Mouse (Mus musculus): ENCODE measurements around the gene Disp1. TPM values are rescaled to one million over a fixed set of nuclear protein-coding genes. Genes with fewer than 3 reads are reported as not detected.

Gene Disp1
- total and polyA plus RNA-seq, 3 experiments = 3.4 to 11.3 (median 5.9) TPM

DNA sequence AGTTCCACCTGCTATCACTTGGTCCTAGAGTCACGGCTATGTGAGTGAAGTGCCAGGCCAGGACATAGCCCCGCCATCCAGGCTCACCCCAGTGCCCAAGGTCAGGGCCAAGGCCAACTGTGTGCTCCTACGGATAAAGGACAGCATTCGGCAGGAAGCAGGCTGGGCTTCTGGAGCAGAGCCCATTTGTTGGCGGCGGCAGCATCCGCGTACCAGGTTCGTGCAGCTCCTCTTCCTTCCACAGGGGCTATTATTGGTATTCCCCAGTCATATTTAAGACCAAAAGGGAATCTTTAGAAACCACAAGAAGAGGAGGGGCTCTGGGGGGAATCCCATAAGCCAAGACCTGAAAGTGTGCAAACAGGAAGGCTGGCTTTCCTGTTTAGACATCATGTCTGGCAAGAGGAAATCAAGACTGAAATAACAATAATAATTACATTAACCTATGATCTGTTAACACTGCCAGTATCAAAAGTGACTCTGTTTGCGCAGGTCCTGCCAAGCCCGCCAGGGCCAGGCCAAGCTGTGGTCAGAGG is 180.4 kb downstream of the Disp1 start:
- Histone ChIP-seq H3K4me2 (ENCODE audit: insufficient read depth, low read depth, poor library complexity, severe bottlenecking) (no peak overlapping the region), H3K27me3 (replicated peaks) (no peaks in the 10 kb centered on the region), H3K9me3 (replicated peaks; ENCODE audit: low read length) (peaks cover 6% of the 10 kb centered on the region), H3K36me3 (replicated peaks in 1 of 2; ENCODE audit: control insufficient read depth in 1 of 2, insufficient read depth in 1 of 2, low read length in 1 of 2) (no peaks in the 10 kb centered on the region), H3K4me1 (ENCODE audit: control insufficient read depth in 1 of 2, insufficient read depth in 2 of 2) (peaks cover 12 to 32% of the 10 kb centered on the region in 2 experiments), H3K79me2 (replicated peaks; ENCODE audit: control insufficient read depth, extremely low read depth, insufficient read depth, poor library complexity, severe bottlenecking) (no peaks in the 10 kb centered on the region), H3K4me3 (replicated peaks in 1 of 3; ENCODE audit: low read depth in 2 of 3, low read length in 2 of 3, poor library complexity in 1 of 3) (no peak overlapping the region), H3K27ac (ENCODE audit: insufficient read depth, low read depth) (no peak overlapping the region), H3K9ac (ENCODE audit: insufficient read depth, low read depth) (no peak overlapping the region)
- dilution Hi-C loops (cut with MboI; ENCODE audit: extremely low pct_ligation_motif_present, extremely low pct_unique_long_range_greater_than_20kb, low sequenced_read_pairs) (no loop called here), in situ Hi-C loops (cut with MboI; ENCODE audit: low pct_ligation_motif_present, low pct_unique_long_range_greater_than_20kb, low sequenced_read_pairs) (no loop called here)
- no peak for DNase-seq (ENCODE audit: extremely low read depth)
- TF ChIP-seq RCOR1 (conservative IDR thresholded peaks at IDR 0.05; ENCODE audit: low read depth, low read length) = no peak
- no peak for TF ChIP-seq KAT2A (IDR thresholded peaks at IDR 0.05; ENCODE audit: insufficient replicate concordance, low read length)
- TF ChIP-seq CTCF (conservative IDR thresholded peaks at IDR 0.05 in 1 of 2, IDR thresholded peaks at IDR 0.05 in 1 of 2; ENCODE audit: low read depth in 2 of 2, low read length in 2 of 2) = no peak

DNA sequence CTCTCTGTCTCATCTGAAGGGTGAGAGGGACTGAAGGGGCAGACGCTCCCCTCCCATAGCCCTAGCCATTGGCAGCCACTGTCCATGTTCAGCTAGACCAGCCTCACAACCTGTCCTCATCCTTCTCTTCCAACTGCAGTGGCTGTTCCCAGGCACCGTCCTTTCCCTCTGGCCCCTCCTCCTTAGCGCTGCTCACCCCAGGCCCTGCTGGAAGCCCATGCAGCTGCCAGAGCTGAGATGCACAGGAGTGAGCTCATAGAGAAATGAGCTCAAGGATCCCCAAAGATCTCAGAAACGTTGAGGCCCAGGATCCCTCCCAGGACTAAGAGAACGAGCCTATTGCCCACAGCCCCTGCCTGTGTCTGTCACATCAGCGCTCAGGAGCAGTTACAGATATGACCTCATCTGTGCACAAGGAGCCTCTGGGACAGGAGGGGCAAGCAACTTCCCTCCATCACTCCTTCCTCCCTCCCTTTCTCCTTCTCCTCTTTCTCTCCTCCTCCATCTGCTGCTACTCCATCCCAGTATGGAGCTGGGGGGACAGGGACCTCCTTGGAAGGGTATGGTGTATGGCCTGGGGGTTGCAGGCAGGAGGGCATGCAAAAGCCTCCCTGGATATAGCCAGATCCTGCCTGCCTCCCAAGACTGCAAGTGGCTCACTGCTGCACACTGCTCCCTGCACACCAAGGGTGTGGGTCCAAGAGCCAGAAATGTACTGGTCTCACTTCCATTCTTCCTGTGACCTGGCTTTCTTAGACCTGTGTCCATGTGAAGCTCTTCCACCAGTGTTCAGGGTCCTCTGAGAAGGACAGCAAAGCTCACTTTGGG is 181.2 kb downstream of the Disp1 start:
- in situ Hi-C loops (cut with MboI; ENCODE audit: low pct_ligation_motif_present, low pct_unique_long_range_greater_than_20kb, low sequenced_read_pairs) = no loop called here
- H3K79me2 ChIP-seq (replicated peaks; ENCODE audit: control insufficient read depth, extremely low read depth, insufficient read depth, poor library complexity, severe bottlenecking) = no peaks in the 10 kb centered on the region
- H3K4me3 ChIP-seq (replicated peaks in 1 of 3; ENCODE audit: low read depth in 2 of 3, low read length in 2 of 3, poor library complexity in 1 of 3) = no peak overlapping the region
- H3K36me3 ChIP-seq (replicated peaks in 1 of 2; ENCODE audit: control insufficient read depth in 1 of 2, insufficient read depth in 1 of 2, low read length in 1 of 2) = no peaks in the 10 kb centered on the region
- no peak for DNase-seq (ENCODE audit: extremely low read depth)
- no peaks in the 10 kb centered on the region for H3K27me3 ChIP-seq (replicated peaks)
- H3K27ac ChIP-seq (ENCODE audit: insufficient read depth, low read depth) = no peak overlapping the region
- H3K4me2 ChIP-seq (ENCODE audit: insufficient read depth, low read depth, poor library complexity, severe bottlenecking) = no peak overlapping the region
- H3K4me1 ChIP-seq (ENCODE audit: control insufficient read depth in 1 of 2, insufficient read depth in 2 of 2) = peaks cover 12 to 32% of the 10 kb centered on the region in 2 experiments
- H3K9ac ChIP-seq (ENCODE audit: insufficient read depth, low read depth) = no peak overlapping the region
- dilution Hi-C loops (cut with MboI; ENCODE audit: extremely low pct_ligation_motif_present, extremely low pct_unique_long_range_greater_than_20kb, low sequenced_read_pairs) = no loop called here
- TF ChIP-seq ZC3H11A (IDR thresholded peaks at IDR 0.05; ENCODE audit: low read depth, low read length) (no peak), NELFE (IDR thresholded peaks at IDR 0.05; ENCODE audit: low read depth, low read length) (no peak), ELF1 (IDR thresholded peaks at IDR 0.05; ENCODE audit: low read depth, low read length) (no peak), ZKSCAN1 (IDR thresholded peaks at IDR 0.05; ENCODE audit: borderline replicate concordance, low read depth, low read length) (no peak), CTCF (conservative IDR thresholded peaks at IDR 0.05 in 1 of 2, IDR thresholded peaks at IDR 0.05 in 1 of 2; ENCODE audit: low read depth in 2 of 2, low read length in 2 of 2) (no peak)
- peaks cover 6% of the 10 kb centered on the region for H3K9me3 ChIP-seq (replicated peaks; ENCODE audit: low read length)

DNA sequence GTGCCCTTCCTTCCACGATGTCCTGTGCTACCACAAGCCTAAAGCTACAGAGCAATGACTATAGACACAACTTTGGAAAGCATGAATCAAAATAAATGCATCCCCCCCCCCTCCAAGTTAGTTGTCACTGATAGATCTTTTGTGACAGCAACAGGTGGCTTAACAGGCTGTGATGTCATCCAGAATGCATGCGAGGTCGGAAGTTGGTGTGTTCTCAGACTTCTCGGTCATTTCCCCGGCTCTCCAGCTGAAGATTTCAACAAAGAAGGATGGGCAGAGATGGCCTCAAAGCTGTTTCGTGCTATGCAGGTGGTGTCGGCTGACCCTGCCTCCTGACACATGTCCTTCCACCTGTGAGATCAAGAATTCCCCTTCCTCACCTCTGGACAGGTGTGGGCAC is 181.9 kb downstream of the Disp1 start:
- H3K9me3 ChIP-seq (replicated peaks; ENCODE audit: low read length) = peaks cover 6% of the 10 kb centered on the region
- H3K27ac ChIP-seq (ENCODE audit: insufficient read depth, low read depth) = no peak overlapping the region
- H3K27me3 ChIP-seq (replicated peaks) = no peaks in the 10 kb centered on the region
- H3K9ac ChIP-seq (ENCODE audit: insufficient read depth, low read depth) = no peak overlapping the region
- H3K4me3 ChIP-seq (replicated peaks in 1 of 3; ENCODE audit: low read depth in 2 of 3, low read length in 2 of 3, poor library complexity in 1 of 3) = no peak overlapping the region
- dilution Hi-C loops (cut with MboI; ENCODE audit: extremely low pct_ligation_motif_present, extremely low pct_unique_long_range_greater_than_20kb, low sequenced_read_pairs) = no loop called here
- H3K4me1 ChIP-seq (ENCODE audit: control insufficient read depth in 1 of 2, insufficient read depth in 2 of 2) = peaks cover 12 to 32% of the 10 kb centered on the region in 2 experiments
- H3K36me3 ChIP-seq (replicated peaks in 1 of 2; ENCODE audit: control insufficient read depth in 1 of 2, insufficient read depth in 1 of 2, low read length in 1 of 2) = no peaks in the 10 kb centered on the region
- no peak overlapping the region for H3K4me2 ChIP-seq (ENCODE audit: insufficient read depth, low read depth, poor library complexity, severe bottlenecking)
- no peak for DNase-seq (ENCODE audit: extremely low read depth)
- TF ChIP-seq RCOR1 (conservative IDR thresholded peaks at IDR 0.05; ENCODE audit: low read depth, low read length) = no peak
- TF ChIP-seq CHD1 (IDR thresholded peaks at IDR 0.05; ENCODE audit: low read depth, low read length) = no peak
- TF ChIP-seq ZMIZ1 (IDR thresholded peaks at IDR 0.05; ENCODE audit: low read depth, low read length) = no peak
- TF ChIP-seq NELFE (IDR thresholded peaks at IDR 0.05; ENCODE audit: low read depth, low read length) = no peak
- TF ChIP-seq IRF4 (IDR thresholded peaks at IDR 0.05; ENCODE audit: low read depth, low read length) = no peak
- no peak for TF ChIP-seq USF2 (conservative IDR thresholded peaks at IDR 0.05; ENCODE audit: low read depth, low read length)
- no peak for TF ChIP-seq CHD2 (IDR thresholded peaks at IDR 0.05; ENCODE audit: low read length)
- no peak for TF ChIP-seq MAX (IDR thresholded peaks at IDR 0.05; ENCODE audit: low read length)
- no peak for TF ChIP-seq HCFC1 (IDR thresholded peaks at IDR 0.05; ENCODE audit: low read depth, low read length)
- no peak for TF ChIP-seq MAFK (IDR thresholded peaks at IDR 0.05; ENCODE audit: insufficient replicate concordance, low read length)
- no peak for TF ChIP-seq MAZ (IDR thresholded peaks at IDR 0.05; ENCODE audit: low read depth, low read length)
- no peak for TF ChIP-seq TCF12 (IDR thresholded peaks at IDR 0.05; ENCODE audit: low read depth, low read length)
- no peak for TF ChIP-seq EP300 (IDR thresholded peaks at IDR 0.05; ENCODE audit: low read length)
- no peak for TF ChIP-seq ETS1 (conservative IDR thresholded peaks at IDR 0.05; ENCODE audit: low read depth, low read length)
- TF ChIP-seq KAT2A (IDR thresholded peaks at IDR 0.05; ENCODE audit: insufficient replicate concordance, low read length) = no peak
- TF ChIP-seq NRF1 (IDR thresholded peaks at IDR 0.05; ENCODE audit: low read depth, low read length) = no peak
- no peak for TF ChIP-seq MEF2A (IDR thresholded peaks at IDR 0.05; ENCODE audit: borderline replicate concordance, low read depth, low read length)
- no peak for TF ChIP-seq BHLHE40 (IDR thresholded peaks at IDR 0.05; ENCODE audit: low read depth, low read length)
- TF ChIP-seq ZKSCAN1 (IDR thresholded peaks at IDR 0.05; ENCODE audit: borderline replicate concordance, low read depth, low read length) = no peak
- no peaks in the 10 kb centered on the region for H3K79me2 ChIP-seq (replicated peaks; ENCODE audit: control insufficient read depth, extremely low read depth, insufficient read depth, poor library complexity, severe bottlenecking)
- in situ Hi-C loops (cut with MboI; ENCODE audit: low pct_ligation_motif_present, low pct_unique_long_range_greater_than_20kb, low sequenced_read_pairs) = no loop called here
